Mouse (Mus musculus): ENCODE measurements around the gene Gkn1.

DNA sequence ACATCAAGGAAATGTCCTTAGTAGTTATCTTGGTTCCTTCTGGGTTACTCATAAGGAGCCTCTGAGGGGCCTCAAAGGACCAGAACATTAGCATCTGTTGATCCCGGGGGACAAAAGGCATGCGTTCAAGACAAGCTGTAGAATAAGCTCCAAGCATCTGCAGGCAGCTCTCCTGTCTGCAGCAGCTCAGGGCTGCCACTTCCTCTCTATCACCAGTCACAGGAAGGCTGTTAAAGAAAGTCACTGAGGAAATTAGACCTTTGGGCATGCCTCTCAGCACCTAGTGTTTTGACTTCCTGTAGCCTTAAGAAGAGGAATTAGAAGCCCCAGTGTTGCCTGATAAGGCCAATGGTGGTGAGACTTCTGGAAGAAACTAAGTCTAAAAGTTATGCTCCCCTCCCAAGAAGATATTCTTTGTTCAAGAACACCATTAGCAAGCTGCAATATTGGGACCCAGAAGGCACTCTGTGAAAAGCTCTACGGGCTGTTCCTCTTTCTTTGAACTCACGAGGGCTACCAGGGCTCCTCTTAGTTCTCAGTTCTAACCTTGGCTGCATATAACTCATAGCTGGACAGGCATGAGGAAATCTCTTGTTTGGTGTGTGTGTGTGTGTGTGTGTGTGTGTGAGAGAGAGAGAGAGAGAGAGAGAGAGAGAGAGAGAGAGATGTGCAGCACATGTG lies 49.3 kb upstream of the Gkn1 start:
- TF ChIP-seq CTCF (IDR thresholded peaks at IDR 0.05; ENCODE audit: borderline replicate concordance, insufficient read depth, low read length) (no peak), POLR2A (IDR thresholded peaks at IDR 0.05; ENCODE audit: low read depth, low read length) (no peak)
